Comparison of ENCODE assay signal across 9 mouse cellular contexts in genomic region chr5:113772905-113773519, GRCm38 (mm10). TPM values are rescaled to one million over a fixed set of nuclear protein-coding genes. Genes with fewer than 3 reads are reported as not detected.
DNase-seq lines count a peak whose midpoint lies in the region; ATAC-seq and TF ChIP-seq lines count a peak whose summit lies in the region.
"Had no signal": no experiment of that assay in that cellular context is flagged by ENCODE, and none has a peak within 500 bp of the region (broad histone marks: within the 10 kb centered on the region; RNA-seq: fewer than 3 reads in every experiment).

No protein-coding gene starts in this region.

- peak overlapping the region; percentile 92 for H3K4me2 ChIP-seq in intestine, postnatal 0 days (replicated peaks; ENCODE audit: low read depth)

- peak overlapping the region; percentile 77 for H3K27ac ChIP-seq in left cerebral cortex, adult 2 months
- peak overlapping the region; percentile 99 for H3K27ac ChIP-seq in embryonic facial prominence, embryonic 10.5 days (replicated peaks)
- H3K27ac ChIP-seq in intestine, postnatal 0 days (ENCODE audit: low read depth, low read length), result peak overlapping the region; percentile 94; the same call in 1 of the 2 replicates

- intact Hi-C loops in left cerebral cortex, adult 2 months (cut with DNase I), result loop anchor here (1.0 to 2.0 kb wide), 4 partner anchors 42 to 182 kb away; no protein-coding TSS in a partner anchor
- intact Hi-C loops in left cerebral cortex, postnatal 25 days (cut with DNase I), result loop anchor here (1.0 to 5.0 kb wide), 4 partner anchors 42 to 609 kb away; partner anchors contain the start of genes Kctd10 and Ube3b

- DNase-seq in left cerebral cortex, adult 2 months (ENCODE audit: extremely low spot score in 1 of 2, low spot score in 2 of 2), result no peak
- no peak for DNase-seq in left cerebral cortex, postnatal 25 days (ENCODE audit: low spot score in 2 of 2)
- peak; percentile 16 for DNase-seq in embryonic facial prominence, embryonic 10.5 days (ENCODE audit: low spot score)
- peak; percentile 26 for DNase-seq in neural tube, embryonic 10.5 days (ENCODE audit: extremely low spot score, low spot score)

- peaks cover 54% of the 10 kb centered on the region for H3K36me3 ChIP-seq in embryonic facial prominence, embryonic 10.5 days (replicated peaks)
- H3K36me3 ChIP-seq in intestine, postnatal 0 days (ENCODE audit: control insufficient read depth, insufficient read depth), result peaks cover 34% of the 10 kb centered on the region

- H3K9me3 ChIP-seq in embryonic facial prominence, embryonic 10.5 days, result no peaks in the 10 kb centered on the region
- no peaks in the 10 kb centered on the region for H3K9me3 ChIP-seq in intestine, postnatal 0 days (ENCODE audit: control insufficient read depth)

- H3K9ac ChIP-seq in intestine, postnatal 0 days (ENCODE audit: low read depth, low read length), result peak overlapping the region; percentile 56

- H3K27me3 ChIP-seq in embryonic facial prominence, embryonic 10.5 days (replicated peaks; ENCODE audit: low read depth, poor library complexity, severe bottlenecking), result no peaks in the 10 kb centered on the region
- no peaks in the 10 kb centered on the region for H3K27me3 ChIP-seq in intestine, postnatal 0 days (replicated peaks; ENCODE audit: control insufficient read depth, insufficient read depth, low read length)

- 1% methylated on average over 38 of the region's 38 CpGs for WGBS in embryonic facial prominence, embryonic 10.5 days
- WGBS in intestine, postnatal 0 days, result under 1% methylated on average over 33 of the region's 38 CpGs

- peaks cover 32% of the 10 kb centered on the region for H3K4me1 ChIP-seq in embryonic facial prominence, embryonic 10.5 days
- 0 out of 2 replicates have a peak, but pooled peaks cover 4% of the 10 kb centered on the region for H3K4me1 ChIP-seq in intestine, postnatal 0 days (replicated peaks; ENCODE audit: control insufficient read depth, insufficient read depth, low read length)

- peak; percentile 27 for ATAC-seq in intestine, postnatal 0 days
- ATAC-seq in granulocyte monocyte progenitor cell, adult 5-6 weeks (replicated peaks; ENCODE audit: poor library complexity, severe bottlenecking), result no peak
- no peak for ATAC-seq in CD4-positive, CD25-positive, alpha-beta regulatory T cell, adult 4 months
- no peak for ATAC-seq in megakaryocyte progenitor cell, adult 5-6 weeks (replicated peaks; ENCODE audit: poor library complexity)

- no peak for TF ChIP-seq CTCF in left cerebral cortex, adult 2 months (IDR thresholded peaks at IDR 0.05)
- TF ChIP-seq CTCF in intestine, postnatal 0 days (IDR thresholded peaks at IDR 0.05; ENCODE audit: low read depth), result no peak

- peak overlapping the region; percentile 99 for H3K4me3 ChIP-seq in left cerebral cortex, adult 2 months
- peak overlapping the region; percentile 100 for H3K4me3 ChIP-seq in embryonic facial prominence, embryonic 10.5 days
- H3K4me3 ChIP-seq in intestine, postnatal 0 days (ENCODE audit: low read depth, low read length), result peak overlapping the region; percentile 99

RNA-seq across cellular contexts. Expression of gene Iscu, which starts 0.5 kb away (rescaled TPM):
- 100 to 1,000 TPM; 125 to 128 TPM for total RNA-seq in left cerebral cortex, adult 2 months (2021)
- total RNA-seq in left cerebral cortex, postnatal 25 days (2021), result 100 to 1,000 TPM; 110 to 116 TPM
- polyA plus RNA-seq in embryonic facial prominence, embryonic 10.5 days (2016; fragmentation: Nextera tagmentation; extraction: Ambion mirVana), result 99.7 and 103 TPM in 2 replicates
- polyA plus RNA-seq in intestine, postnatal 0 days (2015; fragmentation: Nextera tagmentation; extraction: Ambion mirVana), result 133 and 145 TPM in 2 replicates
- 81.9 and 100 TPM in 2 replicates for total RNA-seq in granulocyte monocyte progenitor cell, adult 5-6 weeks (2014; fragmentation: Nextera tagmentation)
- 101 and 111 TPM in 2 replicates for total RNA-seq in granulocyte monocyte progenitor cell, adult 5-6 weeks (2017)
- polyA plus RNA-seq in CD4-positive, CD25-positive, alpha-beta regulatory T cell, adult 4 months (2017; shearing (Covaris generic)), result 10 to 100 TPM in 1 of 2 experiments, 1 to 10 TPM in 1; 7.1 to 10.8 TPM
- total RNA-seq in megakaryocyte progenitor cell, adult 5-6 weeks (2015), result 108 TPM in 2 replicates
- 87.2 and 98.4 TPM in 2 replicates for total RNA-seq in megakaryocyte progenitor cell, adult 5-6 weeks (2017)

RNA-seq across cellular contexts. Expression of gene Sart3, which starts 0.7 kb away (rescaled TPM):
- total RNA-seq in left cerebral cortex, adult 2 months (2021), result 10 to 100 TPM; 41.8 to 47.3 TPM
- total RNA-seq in left cerebral cortex, postnatal 25 days (2021), result 10 to 100 TPM; 36.6 to 37.1 TPM
- polyA plus RNA-seq in embryonic facial prominence, embryonic 10.5 days (2016; fragmentation: Nextera tagmentation; extraction: Ambion mirVana), result 79.0 and 80.9 TPM in 2 replicates
- polyA plus RNA-seq in intestine, postnatal 0 days (2015; fragmentation: Nextera tagmentation; extraction: Ambion mirVana), result 9.1 and 9.2 TPM in 2 replicates
- 29.2 and 29.7 TPM in 2 replicates for total RNA-seq in granulocyte monocyte progenitor cell, adult 5-6 weeks (2014; fragmentation: Nextera tagmentation)
- 31.1 and 38.5 TPM in 2 replicates for total RNA-seq in granulocyte monocyte progenitor cell, adult 5-6 weeks (2017)
- polyA plus RNA-seq in CD4-positive, CD25-positive, alpha-beta regulatory T cell, adult 4 months (2017; shearing (Covaris generic)), result 10 to 100 TPM; 13.6 to 15.4 TPM
- total RNA-seq in megakaryocyte progenitor cell, adult 5-6 weeks (2015), result 16.2 and 17.2 TPM in 2 replicates
- 26.0 and 37.7 TPM in 2 replicates for total RNA-seq in megakaryocyte progenitor cell, adult 5-6 weeks (2017)

RNA-seq across cellular contexts. Expression of gene Tmem119, which starts 27.3 kb away (rescaled TPM):
- total RNA-seq in left cerebral cortex, adult 2 months (2021), result 10 to 100 TPM; 21.0 to 25.3 TPM
- total RNA-seq in left cerebral cortex, postnatal 25 days (2021), result 10 to 100 TPM; 23.3 to 25.6 TPM
- 72.7 and 83.3 TPM in 2 replicates for polyA plus RNA-seq in embryonic facial prominence, embryonic 10.5 days (2016; fragmentation: Nextera tagmentation; extraction: Ambion mirVana)
- 21.1 and 23.0 TPM in 2 replicates for polyA plus RNA-seq in intestine, postnatal 0 days (2015; fragmentation: Nextera tagmentation; extraction: Ambion mirVana)
- 11.1 and 13.4 TPM in 2 replicates for total RNA-seq in granulocyte monocyte progenitor cell, adult 5-6 weeks (2014; fragmentation: Nextera tagmentation)
- total RNA-seq in granulocyte monocyte progenitor cell, adult 5-6 weeks (2017), result 4.2 and 7.8 TPM in 2 replicates
- not detected for polyA plus RNA-seq in CD4-positive, CD25-positive, alpha-beta regulatory T cell, adult 4 months (2017; shearing (Covaris generic))
- total RNA-seq in megakaryocyte progenitor cell, adult 5-6 weeks (2015), result 6.5 and 7.2 TPM in 2 replicates
- 5.6 and 8.2 TPM in 2 replicates for total RNA-seq in megakaryocyte progenitor cell, adult 5-6 weeks (2017)

RNA-seq across cellular contexts. Expression of gene Ficd, which starts 37.4 kb away (rescaled TPM):
- total RNA-seq in left cerebral cortex, adult 2 months (2021), result 10 to 100 TPM; 11.1 to 11.3 TPM
- 10 to 100 TPM; 12.2 to 12.5 TPM for total RNA-seq in left cerebral cortex, postnatal 25 days (2021)
- 3.6 and 4.0 TPM in 2 replicates for polyA plus RNA-seq in embryonic facial prominence, embryonic 10.5 days (2016; fragmentation: Nextera tagmentation; extraction: Ambion mirVana)
- polyA plus RNA-seq in intestine, postnatal 0 days (2015; fragmentation: Nextera tagmentation; extraction: Ambion mirVana), result 4.6 and 5.0 TPM in 2 replicates
- total RNA-seq in granulocyte monocyte progenitor cell, adult 5-6 weeks (2014; fragmentation: Nextera tagmentation), result 1.6 and 3.7 TPM in 2 replicates
- total RNA-seq in granulocyte monocyte progenitor cell, adult 5-6 weeks (2017), result 0.77 and 1.9 TPM in 2 replicates
- 1 to 10 TPM; 3.9 to 8.6 TPM for polyA plus RNA-seq in CD4-positive, CD25-positive, alpha-beta regulatory T cell, adult 4 months (2017; shearing (Covaris generic))
- 2.5 and 3.1 TPM in 2 replicates for total RNA-seq in megakaryocyte progenitor cell, adult 5-6 weeks (2015)
- total RNA-seq in megakaryocyte progenitor cell, adult 5-6 weeks (2017), result 1.5 and 2.6 TPM in 2 replicates

RNA-seq across cellular contexts. Expression of gene 1700069L16Rik, which starts 48.4 kb away (rescaled TPM):
- total RNA-seq in left cerebral cortex, adult 2 months (2021), result not detected
- total RNA-seq in left cerebral cortex, postnatal 25 days (2021), result not detected
- polyA plus RNA-seq in embryonic facial prominence, embryonic 10.5 days (2016; fragmentation: Nextera tagmentation; extraction: Ambion mirVana), result not detected in 2 replicates
- not detected in 2 replicates for polyA plus RNA-seq in intestine, postnatal 0 days (2015; fragmentation: Nextera tagmentation; extraction: Ambion mirVana)
- total RNA-seq in granulocyte monocyte progenitor cell, adult 5-6 weeks (2014; fragmentation: Nextera tagmentation), result not detected in 2 replicates
- not detected in 2 replicates for total RNA-seq in granulocyte monocyte progenitor cell, adult 5-6 weeks (2017)
- polyA plus RNA-seq in CD4-positive, CD25-positive, alpha-beta regulatory T cell, adult 4 months (2017; shearing (Covaris generic)), result not detected
- not detected in 2 replicates for total RNA-seq in megakaryocyte progenitor cell, adult 5-6 weeks (2015)
- not detected in 2 replicates for total RNA-seq in megakaryocyte progenitor cell, adult 5-6 weeks (2017)
- polyA plus RNA-seq: brain, embryonic 14.5 days had no signal

Comparison
In these comparisons a context has a peak if more than half of its experiments do, and no peak if none do; other contexts are left out.
1. DNase-seq: peak in embryonic facial prominence, embryonic 10.5 days (single experiment) and neural tube, embryonic 10.5 days (single experiment); none in left cerebral cortex, adult 2 months (0 of 2) and left cerebral cortex, postnatal 25 days (0 of 2).
2. Peak in every context shown above with its lines, with median percentiles within 50 percentile points of each other: H3K27ac ChIP-seq and H3K4me3 ChIP-seq.